Mouse (Mus musculus) forebrain, embryonic 14.5 days (tissue): ENCODE measurements around the gene Papolb. TPM values are rescaled to one million over a fixed set of nuclear protein-coding genes. Genes with fewer than 3 reads are reported as not detected.

Experiments used
- ATAC-seq: fragments of 200-750 bp; cut with Nextera tagmentation; 2 replicates; pipeline ENCODE4 v1.8.0; 2017; ENCODE audit warnings: mild to moderate bottlenecking, moderate library complexity
- DNase-seq: peaks from one replicate; pipeline ENCODE4 v3.0.0-alpha.2; 2015; ENCODE audit warnings: low spot score
- H3K27ac ChIP-seq: fragments of 300-500 bp; sonication (generic); 2 replicates; pipeline ENCODE4 v1.5.1; 2014; ENCODE audit warnings: low read depth, mild to moderate bottlenecking, control low read depth, low read length, moderate library complexity
- H3K27me3 ChIP-seq: fragments of 300-500 bp; sonication (generic); replicated peaks from 2 replicates; pipeline ENCODE4 v1.6.1; 2014; ENCODE audit warnings: low read length, control low read depth, mixed read lengths; ENCODE audit not compliant: control insufficient read depth, insufficient read depth
- H3K36me3 ChIP-seq: fragments of 300-500 bp; sonication (generic); 2 replicates; pipeline ENCODE4 v1.6.1; 2014; ENCODE audit warnings: low read length, control low read depth; ENCODE audit not compliant: control insufficient read depth, insufficient read depth
- H3K4me1 ChIP-seq: fragments of 300-500 bp; sonication (generic); 2 replicates; pipeline ENCODE4 v1.6.1; 2014; ENCODE audit warnings: antibody characterized with exemption, low read length, control low read depth; ENCODE audit not compliant: control insufficient read depth, insufficient read depth
- H3K4me2 ChIP-seq: fragments of 300-500 bp; sonication (generic); 2 replicates; pipeline ENCODE4 v1.6.1; 2014; ENCODE audit warnings: mild to moderate bottlenecking, control low read depth, low read length
- H3K4me3 ChIP-seq: fragments of 300-500 bp; sonication (generic); 2 replicates; pipeline ENCODE4 v1.5.1; 2014; ENCODE audit warnings: low read depth, low read length, control low read depth
- H3K9ac ChIP-seq: fragments of 300-500 bp; sonication (generic); 2 replicates; pipeline ENCODE4 v1.6.1; 2014; ENCODE audit warnings: mild to moderate bottlenecking, low read length, control low read depth, moderate library complexity
- H3K9me3 ChIP-seq: fragments of 300-500 bp; sonication (generic); replicated peaks from 2 replicates; pipeline ENCODE4 v1.6.1; 2016; ENCODE audit warnings: low read length, control low read depth, mixed read lengths; ENCODE audit not compliant: control insufficient read depth
- WGBS: fragments of 180-500 bp; shearing (Covaris S2); extraction: QIAGEN DNeasy Blood & Tissue Kit; methylation state at CpG from one replicate; pipeline ENCODE4 v1.1.7; 2014; 5-methylcytosine and 5-hydroxymethylcytosine counted together
- polyA plus RNA-seq: library from polyadenylated mRNA; unstranded; fragments of >200 nt; fragmentation: Nextera tagmentation; extraction: Ambion mirVana; gene quantifications from 2 replicates; pipeline ENCODE4 v1.2.1, GENCODE M21; 2014

Papolb gene
- polyA plus RNA-seq, 1 experiment from 2014 or later, result 0.15 TPM

GRCm38 (mm10) chr5:142504175-142504574 is 25.7 kb downstream of the Papolb start:
- H3K36me3 ChIP-seq, result no peaks in the 10 kb centered on the region
- no peak overlapping the region for H3K9ac ChIP-seq
- H3K4me2 ChIP-seq, result no peak overlapping the region
- no peak for DNase-seq
- H3K9me3 ChIP-seq, result no peaks in the 10 kb centered on the region
- H3K27me3 ChIP-seq, result no peaks in the 10 kb centered on the region
- H3K4me1 ChIP-seq, result peaks cover 1% of the 10 kb centered on the region; the same call in 1 of the 2 replicates
- 81% methylated on average over 3 of the region's 3 CpGs for WGBS
- no peak for ATAC-seq
- H3K4me3 ChIP-seq, result no peak overlapping the region
- no peak overlapping the region for H3K27ac ChIP-seq

- ATAC-seq (peak; percentile 90), DNase-seq (peak; percentile 91)
- WGBS, result 0% methylated on average over 3 of the region's 3 CpGs
Observed at GRCm38 (mm10) chr5:142502414-142502813, 27.5 kb downstream of the Papolb start.

GRCm38 (mm10) chr5:142500918-142501317 is 29.0 kb downstream of the Papolb start:
- H3K36me3 ChIP-seq, result no peaks in the 10 kb centered on the region
- H3K4me3 ChIP-seq, result no peak overlapping the region
- DNase-seq, result no peak
- no peak overlapping the region for H3K4me2 ChIP-seq
- ATAC-seq, result no peak
- no peaks in the 10 kb centered on the region for H3K27me3 ChIP-seq
- H3K9ac ChIP-seq, result no peak overlapping the region
- H3K27ac ChIP-seq, result no peak overlapping the region
- H3K4me1 ChIP-seq, result no peaks in the 10 kb centered on the region
- 79% methylated on average over 10 of the region's 10 CpGs for WGBS
- H3K9me3 ChIP-seq, result no peaks in the 10 kb centered on the region

More at GRCm38 (mm10) chr5:142502414-142502813, 27.5 kb downstream of the Papolb start:
- H3K4me1 ChIP-seq, result no peaks in the 10 kb centered on the region
- no peak overlapping the region for H3K27ac ChIP-seq
- no peaks in the 10 kb centered on the region for H3K27me3 ChIP-seq
- H3K9me3 ChIP-seq, result no peaks in the 10 kb centered on the region
- H3K36me3 ChIP-seq, result no peaks in the 10 kb centered on the region
- no peak overlapping the region for H3K9ac ChIP-seq
- H3K4me2 ChIP-seq, result no peak overlapping the region
- no peak overlapping the region for H3K4me3 ChIP-seq

GRCm38 (mm10) chr5:142498964-142499363 is 30.9 kb downstream of the Papolb start:
- H3K4me3 ChIP-seq, result no peak overlapping the region
- H3K4me2 ChIP-seq, result no peak overlapping the region
- DNase-seq (peak; percentile 60), ATAC-seq (peak; percentile 43; the same call in 1 of the 2 replicates)
- no peak overlapping the region for H3K9ac ChIP-seq
- no peaks in the 10 kb centered on the region for H3K4me1 ChIP-seq
- no peaks in the 10 kb centered on the region for H3K27me3 ChIP-seq
- 27% methylated on average over 3 of the region's 3 CpGs for WGBS
- no peaks in the 10 kb centered on the region for H3K9me3 ChIP-seq
- no peaks in the 10 kb centered on the region for H3K36me3 ChIP-seq
- no peak overlapping the region for H3K27ac ChIP-seq

GRCm38 (mm10) chr5:142495321-142496096 is 34.4 kb downstream of the Papolb start:
- Histone ChIP-seq H3K27ac (no peak overlapping the region), H3K27me3 (no peaks in the 10 kb centered on the region), H3K4me2 (no peak overlapping the region), H3K9me3 (no peaks in the 10 kb centered on the region), H3K4me1 (no peaks in the 10 kb centered on the region), H3K36me3 (no peaks in the 10 kb centered on the region), H3K4me3 (no peak overlapping the region), H3K9ac (no peak overlapping the region)
- 62% methylated on average over 10 of the region's 14 CpGs for WGBS
- DNase-seq, result peak; percentile 31
- ATAC-seq, result no peak

GRCm38 (mm10) chr5:142493307-142493706 is 36.6 kb downstream of the Papolb start:
- no peak for ATAC-seq
- WGBS, result 90% methylated on average over 3 of the region's 3 CpGs
- Histone ChIP-seq H3K4me3 (no peak overlapping the region), H3K4me2 (no peak overlapping the region), H3K36me3 (no peaks in the 10 kb centered on the region), H3K27me3 (no peaks in the 10 kb centered on the region), H3K9ac (no peak overlapping the region), H3K9me3 (no peaks in the 10 kb centered on the region), H3K27ac (no peak overlapping the region), H3K4me1 (no peaks in the 10 kb centered on the region)
- no peak for DNase-seq

GRCm38 (mm10) chr5:142489955-142490707 is 39.7 kb downstream of the Papolb start:
- Histone ChIP-seq H3K27me3 (no peaks in the 10 kb centered on the region), H3K4me3 (no peak overlapping the region), H3K4me2 (no peak overlapping the region), H3K4me1 (no peaks in the 10 kb centered on the region), H3K27ac (no peak overlapping the region), H3K9me3 (no peaks in the 10 kb centered on the region), H3K36me3 (no peaks in the 10 kb centered on the region), H3K9ac (no peak overlapping the region)
- DNase-seq (no peak), ATAC-seq (no peak)
- 75% methylated on average over 9 of the region's 9 CpGs for WGBS

GRCm38 (mm10) chr5:142486654-142487053 is 43.2 kb downstream of the Papolb start:
- ATAC-seq (no peak), DNase-seq (no peak)
- Histone ChIP-seq H3K9me3 (no peaks in the 10 kb centered on the region), H3K9ac (no peak overlapping the region), H3K27ac (no peak overlapping the region), H3K4me3 (no peak overlapping the region), H3K4me1 (no peaks in the 10 kb centered on the region), H3K4me2 (no peak overlapping the region), H3K36me3 (no peaks in the 10 kb centered on the region), H3K27me3 (no peaks in the 10 kb centered on the region)
- WGBS, result 77% methylated on average over 9 of the region's 9 CpGs

- Histone ChIP-seq H3K4me2 (no peak overlapping the region), H3K9me3 (no peaks in the 10 kb centered on the region), H3K4me1 (no peaks in the 10 kb centered on the region; the same call in 1 of the 2 replicates), H3K4me3 (no peak overlapping the region), H3K27ac (no peak overlapping the region), H3K36me3 (no peaks in the 10 kb centered on the region), H3K27me3 (no peaks in the 10 kb centered on the region), H3K9ac (no peak overlapping the region)
- DNase-seq (no peak), ATAC-seq (no peak)
- 93% methylated on average over 5 of the region's 5 CpGs for WGBS
Observed at GRCm38 (mm10) chr5:142483581-142483980, 46.3 kb downstream of the Papolb start.
